9 mouse cellular contexts compared by ENCODE assay signal in genomic region chr8:92961088-92961487, GRCm38 (mm10). TPM values are rescaled to one million over a fixed set of nuclear protein-coding genes. Genes with fewer than 3 reads are reported as not detected.
DNase-seq lines count a peak whose midpoint lies in the region; ATAC-seq lines count a peak whose summit lies in the region.
"Had no signal": no experiment of that assay in that cellular context is flagged by ENCODE, and none has a peak within 500 bp of the region (broad histone marks: within the 10 kb centered on the region; RNA-seq: fewer than 3 reads in every experiment).

No protein-coding gene starts in this region.

- ATAC-seq in kidney, embryonic 16.5 days (ENCODE audit: low FRiP score, low TSS enrichment), result 0 out of 2 replicates have a peak, but pooled peaks have one; percentile 12
- peak; percentile 4; the same call in 1 of the 2 replicates for ATAC-seq in hindbrain, embryonic 12.5 days (ENCODE audit: low FRiP score)
- no peak for ATAC-seq in neural tube, embryonic 12.5 days (ENCODE audit: low FRiP score, low read depth)

- no peaks in the 10 kb centered on the region for H3K9me3 ChIP-seq in kidney, embryonic 16.5 days (ENCODE audit: low read length)
- no peaks in the 10 kb centered on the region for H3K9me3 ChIP-seq in hindbrain, embryonic 12.5 days (replicated peaks)
- H3K9me3 ChIP-seq in neural tube, embryonic 12.5 days, result no peaks in the 10 kb centered on the region

- H3K36me3 ChIP-seq in kidney, embryonic 16.5 days (ENCODE audit: insufficient read depth, low read length), result no peaks in the 10 kb centered on the region
- no peaks in the 10 kb centered on the region for H3K36me3 ChIP-seq in hindbrain, embryonic 12.5 days
- H3K36me3 ChIP-seq in neural tube, embryonic 12.5 days, result no peaks in the 10 kb centered on the region

- H3K27ac ChIP-seq in kidney, embryonic 16.5 days (ENCODE audit: low read length), result no peak overlapping the region
- no peak overlapping the region for H3K27ac ChIP-seq in hindbrain, embryonic 12.5 days
- no peak overlapping the region for H3K27ac ChIP-seq in neural tube, embryonic 12.5 days

- H3K27me3 ChIP-seq in kidney, embryonic 16.5 days (ENCODE audit: insufficient read depth, low read length), result peaks cover 50% of the 10 kb centered on the region
- peaks cover 58% of the 10 kb centered on the region for H3K27me3 ChIP-seq in hindbrain, embryonic 12.5 days
- peaks cover 39% of the 10 kb centered on the region for H3K27me3 ChIP-seq in neural tube, embryonic 12.5 days (replicated peaks)

- no peak overlapping the region for H3K9ac ChIP-seq in kidney, embryonic 16.5 days (replicated peaks; ENCODE audit: low read length)
- no peak overlapping the region for H3K9ac ChIP-seq in hindbrain, embryonic 12.5 days
- no peak overlapping the region for H3K9ac ChIP-seq in neural tube, embryonic 12.5 days

- peak overlapping the region; percentile 46 for H3K4me3 ChIP-seq in kidney, embryonic 16.5 days (ENCODE audit: low read length)
- H3K4me3 ChIP-seq in hindbrain, embryonic 12.5 days, result peak overlapping the region; percentile 43
- H3K4me3 ChIP-seq in neural tube, embryonic 12.5 days, result peak overlapping the region; percentile 39

- peaks cover 9% of the 10 kb centered on the region for H3K4me1 ChIP-seq in kidney, embryonic 16.5 days (ENCODE audit: insufficient read depth, low read length)
- peaks cover 12% of the 10 kb centered on the region for H3K4me1 ChIP-seq in hindbrain, embryonic 12.5 days
- peaks cover 14% of the 10 kb centered on the region for H3K4me1 ChIP-seq in neural tube, embryonic 12.5 days

- 1% methylated on average over 25 of the region's 25 CpGs for WGBS in kidney, embryonic 16.5 days
- 3% methylated on average over 25 of the region's 25 CpGs for WGBS in hindbrain, embryonic 12.5 days
- WGBS in neural tube, embryonic 12.5 days, result 2% methylated on average over 25 of the region's 25 CpGs

- peak overlapping the region; percentile 76 for H3K4me2 ChIP-seq in kidney, embryonic 16.5 days (replicated peaks; ENCODE audit: low read depth, low read length)
- H3K4me2 ChIP-seq in hindbrain, embryonic 12.5 days (replicated peaks), result peak overlapping the region; percentile 85
- peak overlapping the region; percentile 79 for H3K4me2 ChIP-seq in neural tube, embryonic 12.5 days (replicated peaks)

- no peak for DNase-seq in kidney, adult 11 months
- peak; percentile 13 for DNase-seq in embryo, embryonic 9.5 days (ENCODE audit: extremely low spot score)
- DNase-seq in right cerebral cortex, postnatal 10 days (ENCODE audit: low spot score in 2 of 2), result no peak
- DNase-seq in layer of hippocampus, adult 9-11 months, result no peak
- no peak for DNase-seq in MN1 (ENCODE audit: low spot score)
- DNase-seq: cerebellum, adult 9-11 months had no signal

RNA-seq across cellular contexts. Expression of gene Slc6a2, which starts 1.2 kb away (rescaled TPM):
- polyA plus RNA-seq in kidney, embryonic 16.5 days (2015; fragmentation: Nextera tagmentation; extraction: Ambion mirVana), result 0.64 and 1.4 TPM in 2 replicates
- polyA plus RNA-seq in hindbrain, embryonic 12.5 days (2016; fragmentation: Nextera tagmentation; extraction: Ambion mirVana), result 1.8 and 2.0 TPM in 2 replicates
- polyA plus RNA-seq in neural tube, embryonic 12.5 days (2016; fragmentation: Nextera tagmentation; extraction: Ambion mirVana), result 0.03 and 0.06 TPM in 2 replicates

RNA-seq across cellular contexts. Expression of gene Capns2, which starts 59.9 kb away (rescaled TPM):
- polyA plus RNA-seq in kidney, embryonic 16.5 days (2015; fragmentation: Nextera tagmentation; extraction: Ambion mirVana), result 0.21 TPM in 1 of 2 replicates, not detected in the other
- 0.36 and 0.47 TPM in 2 replicates for polyA plus RNA-seq in hindbrain, embryonic 12.5 days (2016; fragmentation: Nextera tagmentation; extraction: Ambion mirVana)
- polyA plus RNA-seq in neural tube, embryonic 12.5 days (2016; fragmentation: Nextera tagmentation; extraction: Ambion mirVana), result 0.32 and 0.47 TPM in 2 replicates
